Mouse (Mus musculus): ENCODE data around the gene Pstpip1. TPM values are rescaled to one million over a fixed set of nuclear protein-coding genes. Genes with fewer than 3 reads are reported as not detected.
A peak's percentile ranks its signal among the peaks of the same experiment; 100 is the strongest.

Gene Pstpip1
- polyA plus RNA-seq (2015; fragmentation: Nextera tagmentation; extraction: Ambion mirVana), result 0.31 and 0.96 TPM in 2 replicates

GRCm38 (mm10) chr9:56089778-56090520, at the start of gene Pstpip1:
Pstpip1 (plus strand) TSS chr9:56089962.
- H3K9me3 ChIP-seq, result no peaks in the 10 kb centered on the region
- no peaks in the 10 kb centered on the region for H3K36me3 ChIP-seq
- peak within 1 kb of the TSS; percentile 35 for H3K27ac ChIP-seq
- no peaks in the 10 kb centered on the region for H3K27me3 ChIP-seq
- H3K4me2 ChIP-seq (replicated peaks), result 0 out of 2 replicates have a peak within 1 kb of the TSS, but pooled peaks have one; percentile 15
- no peak within 1 kb of the TSS for H3K4me3 ChIP-seq (replicated peaks)
- peak; percentile 87 for ATAC-seq
- peaks cover 13% of the 10 kb centered on the region for H3K4me1 ChIP-seq (replicated peaks)
- WGBS, result 37% methylated on average over 22 of the region's 22 CpGs
- H3K9ac ChIP-seq (replicated peaks), result peak within 1 kb of the TSS; percentile 30; the same call in 1 of the 2 replicates

- Histone ChIP-seq H3K4me3 (replicated peaks) (peak within 1 kb of the TSS; percentile 77), H3K4me2 (replicated peaks) (peak within 1 kb of the TSS; percentile 68), H3K4me1 (replicated peaks) (peaks cover 23% of the 10 kb centered on the region), H3K36me3 (peaks cover 20% of the 10 kb centered on the region), H3K27me3 (no peaks in the 10 kb centered on the region), H3K9me3 (no peaks in the 10 kb centered on the region), H3K9ac (replicated peaks) (peak within 1 kb of the TSS; percentile 93), H3K27ac (peak within 1 kb of the TSS; percentile 96)
- under 1% methylated on average over 41 of the region's 49 CpGs for WGBS
- ATAC-seq, result peak; percentile 100
These were observed 48.2 kb upstream of the Pstpip1 start, which contains the start of gene Rcn2 for GRCm38 (mm10) chr9:56041372-56042180. Rcn2 (plus strand) TSS chr9:56041845.

- Histone ChIP-seq H3K36me3 (peaks cover 20% of the 10 kb centered on the region), H3K27me3 (no peaks in the 10 kb centered on the region), H3K4me2 (replicated peaks) (peak overlapping the region; percentile 68), H3K9ac (replicated peaks) (peak overlapping the region; percentile 93), H3K27ac (peak overlapping the region; percentile 96), H3K4me1 (replicated peaks) (peaks cover 23% of the 10 kb centered on the region), H3K4me3 (replicated peaks) (peak overlapping the region; percentile 77), H3K9me3 (no peaks in the 10 kb centered on the region)
- no peak for ATAC-seq
- WGBS, result 0% methylated on average over 16 of the region's 16 CpGs
These were observed 47.6 kb upstream of the Pstpip1 start for GRCm38 (mm10) chr9:56042181-56042621.

DNA sequence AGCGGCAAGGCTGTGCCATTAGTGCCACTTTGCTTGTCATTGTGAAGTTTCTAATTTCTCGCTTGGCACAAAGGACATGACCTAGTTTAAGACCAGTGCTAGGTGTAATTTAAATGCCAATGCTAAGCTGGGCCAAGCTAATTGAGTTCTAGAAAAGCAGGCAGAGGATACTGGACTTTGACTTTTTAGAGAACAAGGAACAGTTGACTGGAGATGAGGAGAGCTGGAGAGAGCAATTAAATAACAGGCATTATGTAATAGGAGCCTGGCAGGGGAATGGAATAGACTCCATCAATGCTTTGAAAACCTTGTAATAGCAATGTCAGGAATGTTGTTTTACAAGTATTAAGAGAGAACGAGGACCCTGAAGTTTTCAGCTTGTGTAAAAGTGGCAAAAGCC, 36.0 kb upstream of the Pstpip1 start:
- peaks cover 58% of the 10 kb centered on the region for H3K36me3 ChIP-seq
- no peaks in the 10 kb centered on the region for H3K9me3 ChIP-seq
- H3K4me1 ChIP-seq (replicated peaks), result no peaks in the 10 kb centered on the region
- H3K4me3 ChIP-seq (replicated peaks), result no peak overlapping the region
- no peak for ATAC-seq
- H3K27me3 ChIP-seq, result no peaks in the 10 kb centered on the region
- no peak overlapping the region for H3K9ac ChIP-seq (replicated peaks)
- no peak overlapping the region for H3K4me2 ChIP-seq (replicated peaks)
- H3K27ac ChIP-seq, result no peak overlapping the region
- WGBS, result 88% methylated on average over 3 of the region's 3 CpGs

GRCm38 (mm10) chr9:56056147-56056546, 33.6 kb upstream of the Pstpip1 start:
- Histone ChIP-seq H3K4me1 (replicated peaks) (no peaks in the 10 kb centered on the region), H3K4me2 (replicated peaks) (no peak overlapping the region), H3K36me3 (peaks cover 74% of the 10 kb centered on the region), H3K27me3 (no peaks in the 10 kb centered on the region), H3K27ac (no peak overlapping the region), H3K9ac (replicated peaks) (no peak overlapping the region), H3K4me3 (replicated peaks) (no peak overlapping the region), H3K9me3 (no peaks in the 10 kb centered on the region)
- no peak for ATAC-seq
- 93% methylated on average over 6 of the region's 6 CpGs for WGBS

DNA sequence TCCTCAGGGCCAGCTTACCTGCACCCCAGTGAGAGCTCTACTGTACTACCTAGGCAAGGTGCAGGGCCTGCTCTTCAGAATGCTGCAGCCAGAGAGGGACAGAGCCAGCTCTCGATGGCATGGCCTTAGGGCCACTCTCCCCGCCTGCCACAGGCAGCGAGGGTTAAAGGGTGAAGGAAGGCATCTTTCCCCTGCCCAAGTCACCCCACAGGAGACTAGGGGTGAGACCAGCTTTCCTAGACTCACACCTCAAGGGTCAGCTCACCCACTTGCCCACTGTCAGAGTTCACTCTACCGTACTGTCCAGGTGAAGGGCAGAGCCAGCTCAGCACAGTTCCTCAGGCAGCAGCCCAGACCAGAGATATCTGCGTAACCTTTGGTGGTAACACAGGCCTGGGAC, 27.4 kb upstream of the Pstpip1 start:
- Histone ChIP-seq H3K36me3 (peaks cover 86% of the 10 kb centered on the region), H3K4me3 (replicated peaks) (no peak overlapping the region), H3K4me2 (replicated peaks) (no peak overlapping the region), H3K9ac (replicated peaks) (no peak overlapping the region), H3K27me3 (no peaks in the 10 kb centered on the region), H3K9me3 (no peaks in the 10 kb centered on the region), H3K27ac (no peak overlapping the region), H3K4me1 (replicated peaks) (no peaks in the 10 kb centered on the region)
- WGBS, result 96% methylated on average over 5 of the region's 5 CpGs
- no peak for ATAC-seq

- WGBS, result 84% methylated on average over 3 of the region's 3 CpGs
These were observed 24.8 kb upstream of the Pstpip1 start for GRCm38 (mm10) chr9:56065011-56065410.

GRCm38 (mm10) chr9:56067964-56068363, 21.8 kb upstream of the Pstpip1 start:
- H3K27me3 ChIP-seq, result no peaks in the 10 kb centered on the region
- H3K36me3 ChIP-seq, result peaks cover 82% of the 10 kb centered on the region
- no peak for ATAC-seq
- H3K4me1 ChIP-seq (replicated peaks), result no peaks in the 10 kb centered on the region
- no peak overlapping the region for H3K4me3 ChIP-seq (replicated peaks)
- WGBS, result 92% methylated on average over 4 of the region's 4 CpGs
- H3K4me2 ChIP-seq (replicated peaks), result no peak overlapping the region
- H3K27ac ChIP-seq, result no peak overlapping the region
- H3K9ac ChIP-seq (replicated peaks), result no peak overlapping the region
- no peaks in the 10 kb centered on the region for H3K9me3 ChIP-seq

More at GRCm38 (mm10) chr9:56065011-56065410, 24.8 kb upstream of the Pstpip1 start:
- Histone ChIP-seq H3K27me3 (no peaks in the 10 kb centered on the region), H3K4me2 (replicated peaks) (no peak overlapping the region), H3K4me3 (replicated peaks) (no peak overlapping the region), H3K27ac (no peak overlapping the region), H3K36me3 (peaks cover 87% of the 10 kb centered on the region), H3K4me1 (replicated peaks) (no peaks in the 10 kb centered on the region), H3K9me3 (no peaks in the 10 kb centered on the region), H3K9ac (replicated peaks) (no peak overlapping the region)
- no peak for ATAC-seq

DNA sequence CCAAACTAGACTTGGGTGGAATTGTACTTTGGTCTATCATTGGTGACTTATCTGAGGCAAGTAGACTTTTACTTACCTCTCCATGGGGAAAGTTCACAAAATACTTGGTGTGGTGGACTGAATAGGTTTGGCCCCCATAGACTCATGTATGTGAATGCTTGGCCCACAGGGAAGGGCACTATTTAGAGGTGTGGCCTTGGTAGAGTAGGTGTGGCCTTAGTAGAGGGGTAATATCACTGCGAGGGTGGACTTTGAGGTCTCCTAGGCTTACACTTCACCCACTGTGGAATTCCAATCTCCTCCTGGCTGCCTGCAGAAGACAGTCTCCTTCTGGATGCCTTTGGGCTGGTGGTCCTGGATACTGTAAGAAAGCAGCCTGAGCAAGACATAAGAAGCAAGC, 21.1 kb upstream of the Pstpip1 start:
- no peaks in the 10 kb centered on the region for H3K9me3 ChIP-seq
- no peak overlapping the region for H3K4me2 ChIP-seq (replicated peaks)
- no peak overlapping the region for H3K9ac ChIP-seq (replicated peaks)
- no peaks in the 10 kb centered on the region for H3K4me1 ChIP-seq (replicated peaks)
- no peaks in the 10 kb centered on the region for H3K27me3 ChIP-seq
- no peak for ATAC-seq
- H3K36me3 ChIP-seq, result peaks cover 77% of the 10 kb centered on the region
- 96% methylated on average over 1 of the region's 1 CpGs for WGBS
- no peak overlapping the region for H3K27ac ChIP-seq
- no peak overlapping the region for H3K4me3 ChIP-seq (replicated peaks)

DNA sequence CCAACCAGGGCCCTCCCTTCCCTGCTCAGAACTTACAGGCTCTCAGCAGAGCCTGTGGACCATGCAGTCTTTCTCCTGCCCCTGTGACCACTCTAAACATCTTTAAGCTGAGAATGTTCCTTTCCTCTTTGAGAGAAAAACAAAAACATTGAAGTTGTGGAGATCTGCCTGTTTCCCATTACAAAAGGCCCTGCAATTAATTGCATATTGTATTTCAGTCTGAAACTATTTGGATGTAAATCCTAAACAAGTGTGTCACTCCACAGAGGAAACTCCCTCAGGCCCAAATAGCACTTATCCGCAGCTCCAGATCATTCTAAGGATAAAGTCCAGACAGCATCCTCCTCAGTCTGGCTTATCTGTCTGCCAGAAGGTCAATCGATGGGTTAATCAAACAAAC, 16.9 kb upstream of the Pstpip1 start:
- Histone ChIP-seq H3K36me3 (peaks cover 50% of the 10 kb centered on the region), H3K4me3 (replicated peaks) (no peak overlapping the region), H3K4me2 (replicated peaks) (no peak overlapping the region), H3K9ac (replicated peaks) (no peak overlapping the region), H3K27ac (no peak overlapping the region), H3K4me1 (replicated peaks) (peaks cover 16% of the 10 kb centered on the region), H3K9me3 (no peaks in the 10 kb centered on the region), H3K27me3 (no peaks in the 10 kb centered on the region)
- ATAC-seq, result no peak
- 86% methylated on average over 2 of the region's 2 CpGs for WGBS

DNA sequence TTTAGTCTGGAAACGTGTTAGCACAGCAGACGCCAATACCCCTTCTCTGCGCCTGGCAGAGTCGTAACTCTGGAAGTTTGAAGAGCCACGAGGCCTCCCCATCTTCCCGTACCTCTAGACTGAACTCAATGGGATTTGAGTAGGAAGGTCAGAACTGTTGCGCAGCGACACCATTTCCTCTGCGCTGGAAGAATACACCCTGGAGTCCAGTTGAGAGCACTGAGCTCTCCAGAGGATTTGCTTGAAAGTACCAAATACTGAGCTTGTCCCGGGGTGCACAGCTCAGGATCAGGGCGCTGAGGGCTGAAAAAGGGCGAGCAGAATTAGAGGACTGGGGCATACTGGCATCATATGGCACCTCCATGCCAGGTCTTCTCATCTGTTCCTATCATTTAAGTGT, 14.9 kb upstream of the Pstpip1 start:
- Histone ChIP-seq H3K27ac (no peak overlapping the region), H3K4me3 (replicated peaks) (no peak overlapping the region), H3K4me1 (replicated peaks) (peaks cover 16% of the 10 kb centered on the region), H3K4me2 (replicated peaks) (no peak overlapping the region), H3K36me3 (peaks cover 51% of the 10 kb centered on the region), H3K9ac (replicated peaks) (no peak overlapping the region), H3K27me3 (no peaks in the 10 kb centered on the region), H3K9me3 (no peaks in the 10 kb centered on the region)
- WGBS, result 75% methylated on average over 12 of the region's 12 CpGs
- ATAC-seq, result 0 out of 2 replicates have a peak, but pooled peaks have one; percentile 24

GRCm38 (mm10) chr9:56075264-56075663, 14.5 kb upstream of the Pstpip1 start:
- Histone ChIP-seq H3K4me3 (replicated peaks) (no peak overlapping the region), H3K27me3 (no peaks in the 10 kb centered on the region), H3K4me1 (replicated peaks) (peaks cover 16% of the 10 kb centered on the region), H3K4me2 (replicated peaks) (no peak overlapping the region), H3K9me3 (no peaks in the 10 kb centered on the region), H3K27ac (0 out of 2 replicates have a peak overlapping the region, but pooled peaks have one; percentile 42), H3K9ac (replicated peaks) (no peak overlapping the region), H3K36me3 (peaks cover 48% of the 10 kb centered on the region)
- ATAC-seq, result 0 out of 2 replicates have a peak, but pooled peaks have one; percentile 62
- 10% methylated on average over 4 of the region's 4 CpGs for WGBS

Measured in midbrain, embryonic 13.5 days (tissue).